In the genomic region with DNA sequence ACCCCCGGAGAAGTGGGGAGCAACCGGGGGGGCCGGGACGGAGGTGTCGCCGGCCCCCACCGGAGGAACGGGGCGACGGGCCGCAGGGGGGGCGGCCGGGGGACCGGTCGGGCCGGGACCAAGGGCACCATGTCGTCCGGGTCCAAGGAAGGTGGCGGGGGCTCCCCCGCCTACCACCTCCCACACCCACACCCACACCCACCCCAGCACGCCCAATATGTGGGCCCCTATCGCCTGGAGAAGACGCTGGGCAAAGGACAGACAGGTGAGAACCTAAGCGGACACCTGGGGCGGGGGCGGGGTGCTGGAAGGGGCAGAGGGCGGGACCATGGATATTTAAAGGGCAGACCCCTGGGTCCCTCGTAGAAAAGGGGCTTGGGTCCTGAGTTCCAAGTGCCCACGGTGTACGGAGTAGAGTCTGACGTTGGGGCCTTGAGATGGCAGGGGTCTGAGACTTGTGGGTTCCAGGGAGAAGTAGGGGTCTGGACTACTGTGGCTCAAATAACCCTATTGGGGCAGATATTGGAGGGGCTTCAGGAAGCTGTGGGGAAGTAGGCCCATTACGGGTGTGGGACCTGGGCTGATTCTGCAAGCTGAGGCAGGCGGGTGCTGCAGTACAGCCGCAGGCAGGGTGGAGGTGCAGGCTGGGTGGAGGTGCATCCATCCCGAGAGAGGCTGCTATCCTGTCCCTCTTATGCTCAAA, we compare ENCODE assay signal across 8 mouse cellular contexts. TPM values are rescaled to one million over a fixed set of nuclear protein-coding genes. Genes with fewer than 3 reads are reported as not detected.
DNase-seq lines count a peak whose midpoint lies in the region; ATAC-seq and TF ChIP-seq lines count a peak whose summit lies in the region.

No protein-coding gene starts in this region.

- no peaks in the 10 kb centered on the region for H3K27me3 ChIP-seq in heart, embryonic 13.5 days (replicated peaks)
- H3K27me3 ChIP-seq in Patski: no peaks in the 10 kb centered on the region
- no peaks in the 10 kb centered on the region for H3K27me3 ChIP-seq in forebrain, embryonic 10.5 days (ENCODE audit: poor library complexity, severe bottlenecking)
- H3K27me3 ChIP-seq in limb, embryonic 11.5 days (ENCODE audit: control insufficient read depth, insufficient read depth, low read length): no peaks in the 10 kb centered on the region

- in situ Hi-C loops in Patski (cut with MboI; ENCODE audit: low pct_unique_long_range_greater_than_20kb): no loop called here

- CTCF ChIA-PET in Patski (lab: Charles Lee): interaction anchor here (1.0 kb wide), 1 partner anchor 14 kb away, joined by 4 read pairs; no protein-coding TSS in a partner anchor

- ATAC-seq in heart, embryonic 13.5 days (ENCODE audit: extremely low read depth, insufficient number of reproducible peaks, low FRiP score, low TSS enrichment): peak; percentile 44; the same call in 1 of the 2 replicates
- peak; percentile 9 for ATAC-seq in Patski
- peak; percentile 67 for ATAC-seq in limb, embryonic 11.5 days (ENCODE audit: insufficient number of reproducible peaks, low FRiP score, low TSS enrichment, low read depth)

- WGBS in heart, embryonic 13.5 days: 12% methylated on average over 21 of the region's 35 CpGs
- WGBS in forebrain, embryonic 10.5 days: 5% methylated on average over 31 of the region's 35 CpGs
- 6% methylated on average over 28 of the region's 35 CpGs for WGBS in limb, embryonic 11.5 days

- H3K9ac ChIP-seq in heart, embryonic 13.5 days: peak overlapping the region; percentile 100
- H3K9ac ChIP-seq in limb, embryonic 11.5 days (ENCODE audit: low read length): peak overlapping the region; percentile 99

- H3K4me3 ChIP-seq in heart, embryonic 13.5 days: peak overlapping the region; percentile 80
- peak overlapping the region; percentile 99 for H3K4me3 ChIP-seq in forebrain, embryonic 10.5 days
- H3K4me3 ChIP-seq in limb, embryonic 11.5 days (ENCODE audit: low read depth, low read length): peak overlapping the region; percentile 98

- peaks cover 35% of the 10 kb centered on the region for H3K36me3 ChIP-seq in heart, embryonic 13.5 days
- peaks cover 38% of the 10 kb centered on the region for H3K36me3 ChIP-seq in forebrain, embryonic 10.5 days (replicated peaks)
- peaks cover 6% of the 10 kb centered on the region; the same call in 1 of the 2 replicates for H3K36me3 ChIP-seq in limb, embryonic 11.5 days (ENCODE audit: control insufficient read depth, insufficient read depth, low read length)

- H3K4me2 ChIP-seq in heart, embryonic 13.5 days: peak overlapping the region; percentile 91
- H3K4me2 ChIP-seq in limb, embryonic 11.5 days (ENCODE audit: low read depth, severe bottlenecking): peak overlapping the region; percentile 77

- TF ChIP-seq CTCF in Patski (IDR thresholded peaks at IDR 0.05): no peak

- POLR2A ChIA-PET in Patski (lab: Charles Lee): interaction anchor here (0.6 kb wide), 1 partner anchor 10 kb away, joined by 3 read pairs; no protein-coding TSS in a partner anchor

- no peaks in the 10 kb centered on the region for H3K9me3 ChIP-seq in heart, embryonic 13.5 days
- H3K9me3 ChIP-seq in forebrain, embryonic 10.5 days: no peaks in the 10 kb centered on the region
- H3K9me3 ChIP-seq in limb, embryonic 11.5 days (ENCODE audit: control insufficient read depth, low read length): no peaks in the 10 kb centered on the region

- H3K27ac ChIP-seq in heart, embryonic 13.5 days (replicated peaks): peak overlapping the region; percentile 82
- peak overlapping the region; percentile 100 for H3K27ac ChIP-seq in forebrain, embryonic 10.5 days
- H3K27ac ChIP-seq in limb, embryonic 11.5 days (replicated peaks; ENCODE audit: low read depth, low read length): peak overlapping the region; percentile 93

- no peak for DNase-seq in heart, adult 9 months (ENCODE audit: low spot score in 2 of 2)
- no peak for DNase-seq in Patski (ENCODE audit: low read depth, low spot score)
- peak; percentile 34 for DNase-seq in forebrain, embryonic 10.5 days (ENCODE audit: extremely low spot score, low spot score)
- peak; percentile 40 for DNase-seq in limb, embryonic 11.5 days (ENCODE audit: low spot score)
- DNase-seq in retina, embryonic 14.5 days (ENCODE audit: low spot score): peak; percentile 26
- DNase-seq in gastrocnemius, postnatal 4 days (ENCODE audit: low spot score in 2 of 2): no peak
- DNase-seq in urinary bladder, adult 18-20 months (ENCODE audit: low spot score in 2 of 2): no peak

- H3K4me1 ChIP-seq in heart, embryonic 13.5 days: peaks cover 14% of the 10 kb centered on the region
- peaks cover 30% of the 10 kb centered on the region for H3K4me1 ChIP-seq in forebrain, embryonic 10.5 days
- peaks cover 5% of the 10 kb centered on the region for H3K4me1 ChIP-seq in limb, embryonic 11.5 days (ENCODE audit: control insufficient read depth, insufficient read depth, low read length)

RNA-seq across cellular contexts. Expression of a gene that starts 0.7 kb away (rescaled TPM):
- 0.46 and 0.91 TPM in 2 replicates for polyA plus RNA-seq in heart, embryonic 13.5 days (2015; fragmentation: Nextera tagmentation; extraction: Ambion mirVana)
- polyA plus RNA-seq in Patski (2021): 27.9 TPM
- 2.2 TPM in 2 replicates for polyA plus RNA-seq in forebrain, embryonic 10.5 days (2016; fragmentation: Nextera tagmentation; extraction: Ambion mirVana)
- 1.7 and 2.5 TPM in 2 replicates for polyA plus RNA-seq in limb, embryonic 11.5 days (2014; fragmentation: Nextera tagmentation; extraction: Ambion mirVana)
- total RNA-seq in gastrocnemius, postnatal 4 days (2021): 1 to 10 TPM; 6.7 to 7.3 TPM

RNA-seq across cellular contexts. Expression of a gene that starts 6.2 kb away (rescaled TPM):
- polyA plus RNA-seq in heart, embryonic 13.5 days (2015; fragmentation: Nextera tagmentation; extraction: Ambion mirVana): 74.0 and 79.9 TPM in 2 replicates
- 80.2 TPM for polyA plus RNA-seq in Patski (2021)
- polyA plus RNA-seq in forebrain, embryonic 10.5 days (2016; fragmentation: Nextera tagmentation; extraction: Ambion mirVana): 135 and 137 TPM in 2 replicates
- 104 and 112 TPM in 2 replicates for polyA plus RNA-seq in limb, embryonic 11.5 days (2014; fragmentation: Nextera tagmentation; extraction: Ambion mirVana)
- total RNA-seq in gastrocnemius, postnatal 4 days (2021): 10 to 100 TPM; 25.7 to 27.8 TPM

RNA-seq across cellular contexts. Expression of a gene that starts 32.3 kb away (rescaled TPM):
- 7.2 and 7.4 TPM in 2 replicates for polyA plus RNA-seq in heart, embryonic 13.5 days (2015; fragmentation: Nextera tagmentation; extraction: Ambion mirVana)
- polyA plus RNA-seq in Patski (2021): 82.6 TPM
- polyA plus RNA-seq in forebrain, embryonic 10.5 days (2016; fragmentation: Nextera tagmentation; extraction: Ambion mirVana): 8.0 and 9.2 TPM in 2 replicates
- polyA plus RNA-seq in limb, embryonic 11.5 days (2014; fragmentation: Nextera tagmentation; extraction: Ambion mirVana): 4.9 and 6.5 TPM in 2 replicates
- 10 to 100 TPM; 72.0 to 76.5 TPM for total RNA-seq in gastrocnemius, postnatal 4 days (2021)

RNA-seq across cellular contexts. Expression of a gene that starts 33.9 kb away (rescaled TPM):
- polyA plus RNA-seq in heart, embryonic 13.5 days (2015; fragmentation: Nextera tagmentation; extraction: Ambion mirVana): 0.05 and 0.07 TPM in 2 replicates
- polyA plus RNA-seq in Patski (2021): 0.14 TPM
- 0.11 and 0.20 TPM in 2 replicates for polyA plus RNA-seq in forebrain, embryonic 10.5 days (2016; fragmentation: Nextera tagmentation; extraction: Ambion mirVana)
- 0.16 and 0.19 TPM in 2 replicates for polyA plus RNA-seq in limb, embryonic 11.5 days (2014; fragmentation: Nextera tagmentation; extraction: Ambion mirVana)
- under 1 TPM; 0.13 to 0.29 TPM for total RNA-seq in gastrocnemius, postnatal 4 days (2021)

RNA-seq across cellular contexts. Expression of a gene that starts 48.8 kb away (rescaled TPM):
- polyA plus RNA-seq in heart, embryonic 13.5 days (2015; fragmentation: Nextera tagmentation; extraction: Ambion mirVana): 57.1 and 60.0 TPM in 2 replicates
- 58.6 TPM for polyA plus RNA-seq in Patski (2021)
- 98.9 and 101 TPM in 2 replicates for polyA plus RNA-seq in forebrain, embryonic 10.5 days (2016; fragmentation: Nextera tagmentation; extraction: Ambion mirVana)
- polyA plus RNA-seq in limb, embryonic 11.5 days (2014; fragmentation: Nextera tagmentation; extraction: Ambion mirVana): 76.2 and 80.5 TPM in 2 replicates
- 10 to 100 TPM; 33.2 to 39.2 TPM for total RNA-seq in gastrocnemius, postnatal 4 days (2021)

Comparison
In these comparisons a context has a peak if more than half of its experiments do, and no peak if none do; other contexts are left out.
1. ATAC-seq: peak in every context shown above with its lines; median percentile 67 in limb, embryonic 11.5 days; 44 in heart, embryonic 13.5 days; 9 in Patski.
2. DNase-seq: peak in forebrain, embryonic 10.5 days (single experiment), limb, embryonic 11.5 days (single experiment) and retina, embryonic 14.5 days (single experiment); none in heart, adult 9 months (0 of 2), Patski (single experiment), gastrocnemius, postnatal 4 days (0 of 2) and urinary bladder, adult 18-20 months (0 of 2).
3. Peak in every context shown above with its lines, with median percentiles within 50 percentile points of each other: H3K27ac ChIP-seq and H3K4me3 ChIP-seq.